12 mouse cellular contexts compared by ENCODE assay signal in the genomic region with DNA sequence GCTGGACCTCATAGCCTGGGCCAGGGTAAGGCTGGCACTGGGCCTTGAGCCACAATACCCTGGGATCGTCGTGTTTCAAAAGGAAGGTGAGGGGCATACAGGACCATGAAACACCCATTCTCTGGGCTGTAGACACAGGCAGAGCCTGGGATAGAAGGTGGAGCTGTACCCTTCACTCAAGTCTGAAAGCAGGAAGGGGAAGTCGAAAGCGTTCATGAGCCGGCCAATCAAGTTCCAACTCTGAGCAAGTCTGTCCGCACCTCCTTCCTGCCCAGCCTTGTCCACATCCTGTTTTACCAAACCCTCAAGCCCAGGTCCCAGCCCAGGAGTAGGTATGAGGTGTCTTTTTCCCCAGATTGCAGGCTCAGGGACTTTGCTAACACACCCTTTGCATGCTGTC.
A peak's percentile ranks its signal among the peaks of the same experiment; 100 is the strongest.
DNase-seq lines count a peak whose midpoint lies in the region; ATAC-seq and TF ChIP-seq lines count a peak whose summit lies in the region.
"Had no signal": no experiment of that assay in that cellular context is flagged by ENCODE, and none has a peak within 500 bp of the region (broad histone marks: within the 10 kb centered on the region; RNA-seq: fewer than 3 reads in every experiment).

No protein-coding gene starts in this region.

- peaks cover 24% of the 10 kb centered on the region for H3K27me3 ChIP-seq in G1E (ENCODE audit: insufficient read depth, low read length)
- no peaks in the 10 kb centered on the region for H3K27me3 ChIP-seq in liver, embryonic 11.5 days (replicated peaks; ENCODE audit: control insufficient read depth, insufficient read depth, low read length)
- H3K27me3 ChIP-seq: lung, embryonic 15.5 days had no signal

- H3K4me1 ChIP-seq in G1E (ENCODE audit: insufficient read depth, low read depth, low read length): peaks cover 55% of the 10 kb centered on the region
- peaks cover 11% of the 10 kb centered on the region for H3K4me1 ChIP-seq in liver, embryonic 11.5 days (replicated peaks; ENCODE audit: control insufficient read depth, insufficient read depth, low read length)

- peaks cover 44% of the 10 kb centered on the region for H3K36me3 ChIP-seq in G1E (replicated peaks)
- H3K36me3 ChIP-seq in liver, embryonic 11.5 days (ENCODE audit: control insufficient read depth, insufficient read depth, low read length): peaks cover 32% of the 10 kb centered on the region; the same call in 1 of the 2 replicates

- no peak overlapping the region for H3K9ac ChIP-seq in liver, embryonic 11.5 days (ENCODE audit: low read depth, low read length)
- H3K9ac ChIP-seq: lung, embryonic 15.5 days had no signal

- 75% methylated on average over 6 of the region's 6 CpGs for WGBS in liver, embryonic 11.5 days

- H3K4me2 ChIP-seq in liver, embryonic 11.5 days: no peak overlapping the region
- H3K4me2 ChIP-seq: lung, embryonic 15.5 days had no signal

- DNase-seq in spleen, adult 18-20 months: peak; percentile 50 to 51
- DNase-seq in spleen, adult 12 weeks (ENCODE audit: low spot score): no peak
- peak; percentile 36 for DNase-seq in G1E (ENCODE audit: low spot score)
- no peak for DNase-seq in liver, embryonic 11.5 days (ENCODE audit: low spot score)
- DNase-seq in left cerebral cortex, postnatal 14 days (ENCODE audit: low spot score in 2 of 2): no peak
- DNase-seq in embryo, embryonic 11 days: no peak
- DNase-seq in urinary bladder, postnatal 14 days (ENCODE audit: low spot score): no peak
- DNase-seq: cerebellum, postnatal 36 days; heart, postnatal 14 days had no signal

- ATAC-seq in G1E (ENCODE audit: extremely low read depth, insufficient number of reproducible peaks, low FRiP score, poor library complexity, severe bottlenecking): no peak
- 0 out of 2 replicates have a peak, but pooled peaks have one; percentile 16 for ATAC-seq in liver, embryonic 11.5 days (replicated peaks; ENCODE audit: low FRiP score)
- peak; percentile 83 for ATAC-seq in neutrophil, adult 5-6 weeks (ENCODE audit: extremely low read depth, insufficient number of reproducible peaks, low FRiP score, poor library complexity, severe bottlenecking)
- ATAC-seq: intestine, postnatal 0 days had no signal

- no peaks in the 10 kb centered on the region for H3K9me3 ChIP-seq in G1E (replicated peaks)
- H3K9me3 ChIP-seq in liver, embryonic 11.5 days (ENCODE audit: control insufficient read depth, low read length): no peaks in the 10 kb centered on the region
- H3K9me3 ChIP-seq: lung, embryonic 15.5 days had no signal

- no peak overlapping the region for H3K27ac ChIP-seq in liver, embryonic 11.5 days (ENCODE audit: low read depth, low read length)
- H3K27ac ChIP-seq: lung, embryonic 15.5 days had no signal

- intact Hi-C loops in left cerebral cortex, postnatal 14 days (cut with DNase I): no loop called here

- peak overlapping the region; percentile 49; the same call in 1 of the 2 replicates for H3K4me3 ChIP-seq in G1E (ENCODE audit: low read depth, low read length)
- no peak overlapping the region for H3K4me3 ChIP-seq in liver, embryonic 11.5 days (ENCODE audit: low read depth, low read length)
- H3K4me3 ChIP-seq: lung, embryonic 15.5 days had no signal

- no peak for TF ChIP-seq CTCF in G1E (IDR thresholded peaks at IDR 0.05; ENCODE audit: low read depth, low read length)

Comparison
In these comparisons a context has a peak if more than half of its experiments do, and no peak if none do; other contexts are left out.
1. DNase-seq: peak in spleen, adult 18-20 months (2 of 2) and G1E (single experiment); none in spleen, adult 12 weeks (single experiment), liver, embryonic 11.5 days (single experiment), left cerebral cortex, postnatal 14 days (0 of 2), embryo, embryonic 11 days (single experiment) and urinary bladder, postnatal 14 days (single experiment).